Mouse (Mus musculus) erythroblast, embryonic 14.5 days (primary cell): ENCODE results near the gene Atn1. TPM values are rescaled to one million over a fixed set of nuclear protein-coding genes. Genes with fewer than 3 reads are reported as not detected.

Experiments
- H3K27me3 ChIP-seq: 2 replicates; pipeline ENCODE4 v1.6.1; 2012; ENCODE audit warnings: inconsistent platforms; ENCODE audit not compliant: control insufficient read depth
- H3K36me3 ChIP-seq: 2 replicates; pipeline ENCODE4 v1.6.1; 2012; ENCODE audit warnings: mild to moderate bottlenecking, inconsistent platforms; ENCODE audit not compliant: control insufficient read depth
- H3K4me1 ChIP-seq: 2 replicates; pipeline ENCODE4 v1.6.1; 2012; ENCODE audit warnings: inconsistent platforms; ENCODE audit not compliant: control insufficient read depth
- H3K4me3 ChIP-seq: replicated peaks from 2 replicates; pipeline ENCODE3; 2012; ENCODE audit warnings: moderate library complexity, mild to moderate bottlenecking, inconsistent platforms
- H3K9me3 ChIP-seq: 2 replicates; pipeline ENCODE4 v1.6.1; 2012; ENCODE audit warnings: low read length, inconsistent platforms, mixed read lengths; ENCODE audit not compliant: control insufficient read depth
- GATA1 ChIP-seq: IDR thresholded peaks from 2 replicates; pipeline ENCODE4 v1.6.1; 2012; ENCODE audit warnings: low read length, inconsistent platforms, mixed read lengths
- TAL1 ChIP-seq: IDR thresholded peaks from 3 replicates; pipeline ENCODE4 v1.6.1; 2012; ENCODE audit warnings: low read length, inconsistent platforms, mixed read lengths
- polyA plus RNA-seq: library from polyadenylated mRNA; stranded (reverse); fragments of >175 nt; gene quantifications from 2 replicates; pipeline ENCODE4 v1.2.3, GENCODE M21; 2012

Gene Atn1
- polyA plus RNA-seq, 1 experiment = 0.14 TPM

DNA sequence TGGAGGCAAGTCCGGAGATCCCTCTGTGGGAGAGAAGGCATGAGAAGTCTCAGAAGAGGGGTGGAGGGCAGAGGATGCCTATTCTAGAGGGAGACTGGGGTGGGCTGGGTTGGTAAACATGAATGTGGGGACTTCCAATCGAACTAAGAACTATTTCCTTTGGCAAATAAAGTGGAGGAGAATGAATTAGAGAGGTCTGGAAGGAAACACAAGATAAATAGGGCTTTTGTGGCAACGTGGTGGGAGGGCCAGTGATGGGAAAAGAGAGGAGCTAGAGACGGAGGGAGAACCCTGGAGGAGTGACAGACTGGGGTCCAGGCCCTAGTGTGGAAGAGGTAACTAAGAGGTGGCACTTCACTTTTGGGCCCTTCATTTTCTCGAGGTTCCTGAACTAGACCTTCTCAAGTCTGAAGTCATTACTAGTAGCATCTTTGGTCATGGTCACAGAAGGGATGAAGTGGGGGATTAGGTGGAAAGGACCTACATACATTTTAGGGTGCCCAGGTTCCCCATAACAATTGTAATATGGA lies 1.1 kb upstream of the Atn1 start:
- Histone ChIP-seq H3K36me3 (no peaks in the 10 kb centered on the region), H3K9me3 (peaks cover 4% of the 10 kb centered on the region; the same call in 1 of the 2 replicates), H3K4me3 (no peak overlapping the region), H3K4me1 (peaks cover 8% of the 10 kb centered on the region), H3K27me3 (peaks cover 90% of the 10 kb centered on the region)
- TF ChIP-seq GATA1 (no peak), TAL1 (no peak)

DNA sequence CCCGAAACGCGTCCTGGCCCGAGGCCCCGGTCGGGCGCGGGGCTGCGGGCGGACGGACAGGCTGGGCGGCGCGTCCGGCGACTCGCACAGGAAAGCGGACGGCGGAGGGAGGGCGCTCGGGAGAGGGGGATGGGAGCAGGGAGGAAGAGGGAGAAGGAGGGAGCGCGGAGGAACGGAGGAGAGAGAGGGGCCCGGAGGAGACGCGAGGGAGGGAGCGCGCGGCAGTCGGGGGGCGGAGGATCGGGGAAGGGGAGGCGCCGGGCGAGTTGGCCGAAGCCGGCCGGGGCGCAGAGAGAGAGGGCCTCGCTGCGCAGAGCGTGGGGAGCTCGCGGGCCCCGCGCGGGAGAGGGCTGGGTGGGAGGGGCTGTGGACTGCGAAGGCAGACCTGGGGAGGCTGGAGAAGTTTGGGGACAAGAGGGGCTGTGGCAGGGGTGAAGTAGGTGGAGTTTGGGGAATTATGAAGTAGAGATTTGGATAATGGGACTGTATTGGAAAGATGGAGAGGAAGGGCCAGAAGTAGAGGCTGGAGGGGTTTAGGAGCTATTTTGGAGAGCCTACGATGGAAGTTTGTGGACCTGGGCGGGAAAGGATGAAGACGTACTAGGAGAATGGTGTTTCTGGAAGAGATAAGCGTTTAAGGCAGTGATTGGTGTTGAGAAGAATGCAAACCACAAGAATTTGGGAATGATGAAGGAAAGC lies 477 bp upstream of the Atn1 start:
- peaks cover 4% of the 10 kb centered on the region; the same call in 1 of the 2 replicates for H3K9me3 ChIP-seq
- peak overlapping the region; percentile 59 for H3K4me3 ChIP-seq
- H3K4me1 ChIP-seq = peaks cover 8% of the 10 kb centered on the region
- peaks cover 90% of the 10 kb centered on the region for H3K27me3 ChIP-seq
- no peaks in the 10 kb centered on the region for H3K36me3 ChIP-seq
- TF ChIP-seq GATA1 (no peak), TAL1 (no peak)

DNA sequence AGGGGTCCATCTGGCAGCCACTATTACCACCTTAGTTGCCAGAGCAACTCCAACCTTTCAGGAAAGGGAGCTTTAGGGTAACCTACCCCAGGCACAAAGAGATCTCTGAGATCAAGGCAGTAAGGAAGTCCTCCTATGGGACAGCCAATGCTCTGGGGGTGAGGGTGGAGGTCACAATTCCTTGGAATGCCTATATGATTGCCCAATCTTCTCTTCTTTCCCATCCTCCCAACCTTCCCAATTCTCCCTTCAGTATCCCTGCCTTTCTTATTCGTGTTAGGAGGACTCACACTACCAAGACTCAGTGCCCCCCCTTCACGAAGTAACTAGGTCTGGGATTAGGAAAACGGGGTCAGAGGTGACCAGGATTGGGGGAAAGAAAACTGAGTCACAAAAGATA lies 1.0 kb downstream of the Atn1 start:
- no peaks in the 10 kb centered on the region for H3K36me3 ChIP-seq
- H3K4me1 ChIP-seq = peaks cover 8% of the 10 kb centered on the region
- peak overlapping the region; percentile 59 for H3K4me3 ChIP-seq
- TF ChIP-seq TAL1 (no peak), GATA1 (no peak)
- H3K9me3 ChIP-seq = peaks cover 4% of the 10 kb centered on the region; the same call in 1 of the 2 replicates
- peaks cover 80% of the 10 kb centered on the region for H3K27me3 ChIP-seq

DNA sequence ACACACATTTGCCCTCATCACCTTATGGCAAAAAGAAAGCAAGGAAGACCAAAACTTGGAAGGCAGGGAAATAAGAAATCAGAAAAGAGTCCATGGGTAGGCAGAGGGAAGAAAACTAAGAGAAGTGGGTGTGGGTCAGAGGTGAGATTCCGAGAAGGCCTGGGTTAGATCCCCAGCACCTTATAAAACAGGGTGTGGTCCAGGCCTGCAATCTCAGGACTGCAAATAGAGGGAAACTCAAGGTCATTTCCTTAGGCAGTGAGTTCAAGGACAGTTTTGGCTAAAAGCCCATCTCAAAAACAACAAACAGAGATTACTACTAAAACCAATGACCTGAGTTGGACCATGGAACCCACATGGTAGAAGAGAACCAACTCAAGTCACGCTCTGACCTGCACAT lies 2.5 kb downstream of the Atn1 start:
- Histone ChIP-seq H3K4me1 (peaks cover 8% of the 10 kb centered on the region), H3K4me3 (no peak overlapping the region), H3K36me3 (no peaks in the 10 kb centered on the region; the same call in 1 of the 2 replicates), H3K9me3 (peaks cover 4% of the 10 kb centered on the region; the same call in 1 of the 2 replicates), H3K27me3 (peaks cover 66% of the 10 kb centered on the region)
- no peak for TF ChIP-seq GATA1
- TF ChIP-seq TAL1 = no peak

DNA sequence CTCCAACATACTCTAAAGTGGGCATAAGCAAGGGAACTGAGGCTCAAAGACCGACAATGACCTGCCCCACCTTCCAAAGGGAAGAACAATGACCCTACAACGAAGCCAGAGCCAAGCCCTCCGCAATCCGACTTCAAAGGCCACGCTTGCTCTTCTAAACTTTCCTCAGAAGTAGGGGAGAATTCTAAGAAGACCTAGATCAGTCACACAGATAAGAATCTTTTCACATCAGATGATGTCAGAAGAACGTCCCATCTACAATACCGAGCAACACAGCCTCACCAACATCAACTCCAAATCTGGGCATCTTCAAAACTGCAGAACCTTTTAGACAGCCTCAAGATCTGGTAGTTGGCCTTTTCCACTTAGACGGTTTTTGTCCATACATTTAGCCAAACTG lies 5.9 kb downstream of the Atn1 start:
- H3K4me1 ChIP-seq = peaks cover 18% of the 10 kb centered on the region
- H3K36me3 ChIP-seq = peaks cover 3% of the 10 kb centered on the region; the same call in 1 of the 2 replicates
- H3K9me3 ChIP-seq = no peaks in the 10 kb centered on the region
- TF ChIP-seq TAL1 = no peak
- no peak for TF ChIP-seq GATA1
- peaks cover 31% of the 10 kb centered on the region for H3K27me3 ChIP-seq
- H3K4me3 ChIP-seq = no peak overlapping the region

DNA sequence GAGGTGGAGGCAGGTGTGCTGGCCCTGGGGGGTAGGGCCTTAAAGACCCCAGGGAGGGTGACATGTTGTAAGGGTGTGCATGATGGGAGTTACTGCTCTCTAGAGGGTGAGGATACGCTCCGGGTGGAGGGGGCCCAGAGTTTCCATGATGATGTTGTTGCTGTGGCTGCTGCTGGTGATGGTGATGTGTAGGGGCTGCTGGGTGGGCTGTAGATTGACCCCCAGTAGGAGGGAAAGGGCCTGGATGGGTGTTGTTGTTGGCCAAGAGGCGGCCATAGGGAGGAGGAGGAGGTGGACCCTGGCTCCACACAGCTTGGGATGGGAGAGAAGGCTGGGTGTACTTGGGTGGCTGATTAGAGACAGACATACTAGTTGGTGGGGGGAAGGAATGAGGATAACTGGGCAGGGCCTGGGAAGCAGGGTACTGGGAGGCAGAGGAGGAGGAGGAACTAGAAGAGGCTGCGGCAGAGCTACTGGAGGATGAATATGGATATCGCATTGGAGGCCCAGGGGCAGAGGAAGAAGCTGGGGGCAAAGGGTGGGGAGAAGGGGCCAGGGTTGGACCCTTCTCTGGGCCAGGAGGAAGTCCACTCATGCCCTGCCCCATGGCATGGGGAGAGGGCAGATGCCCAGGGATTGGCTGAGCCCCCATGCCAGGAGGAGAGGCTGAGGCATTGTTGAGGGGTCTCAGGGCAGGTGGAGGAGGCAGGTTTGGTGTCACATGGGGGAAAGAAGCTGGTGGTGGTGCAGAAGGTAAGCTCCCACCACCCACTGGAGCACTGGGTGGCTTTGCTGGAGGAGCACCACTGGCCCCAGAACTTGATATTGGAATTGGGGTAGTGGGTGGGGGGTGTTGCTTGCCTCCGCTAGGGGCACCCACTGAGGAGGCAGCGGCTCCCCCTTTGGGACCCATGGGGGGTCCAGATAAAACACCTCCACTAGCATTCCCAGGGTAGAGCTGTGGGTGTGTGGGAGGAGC lies 9.4 kb downstream of the Atn1 start:
- no peaks in the 10 kb centered on the region for H3K9me3 ChIP-seq
- peaks cover 3% of the 10 kb centered on the region; the same call in 1 of the 2 replicates for H3K36me3 ChIP-seq
- no peaks in the 10 kb centered on the region; the same call in 1 of the 2 replicates for H3K27me3 ChIP-seq
- H3K4me1 ChIP-seq = peaks cover 34% of the 10 kb centered on the region
- TF ChIP-seq TAL1 = no peak
- no peak for TF ChIP-seq GATA1
- peak overlapping the region; percentile 80 for H3K4me3 ChIP-seq

DNA sequence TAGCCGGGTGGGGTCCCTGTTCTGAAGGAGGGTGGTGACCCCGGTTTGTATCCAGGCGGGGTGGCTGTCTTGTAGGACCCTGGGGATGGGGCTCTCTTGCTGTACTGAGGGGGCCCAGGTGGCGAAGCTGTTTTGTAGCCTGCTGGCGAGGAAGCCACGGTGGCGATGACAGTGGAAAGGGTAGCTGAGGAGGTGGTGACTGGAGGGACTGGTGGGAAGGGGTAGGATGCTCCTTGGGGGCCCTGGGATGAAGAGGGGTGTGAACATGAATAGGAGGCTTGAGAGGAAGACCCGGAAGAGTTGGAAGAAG lies 10.1 kb downstream of the Atn1 start:
- H3K27me3 ChIP-seq = no peaks in the 10 kb centered on the region; the same call in 1 of the 2 replicates
- no peaks in the 10 kb centered on the region for H3K9me3 ChIP-seq
- H3K4me1 ChIP-seq = peaks cover 40% of the 10 kb centered on the region
- TF ChIP-seq GATA1 = no peak
- no peak for TF ChIP-seq TAL1
- peaks cover 3% of the 10 kb centered on the region; the same call in 1 of the 2 replicates for H3K36me3 ChIP-seq
- H3K4me3 ChIP-seq = peak overlapping the region; percentile 80

DNA sequence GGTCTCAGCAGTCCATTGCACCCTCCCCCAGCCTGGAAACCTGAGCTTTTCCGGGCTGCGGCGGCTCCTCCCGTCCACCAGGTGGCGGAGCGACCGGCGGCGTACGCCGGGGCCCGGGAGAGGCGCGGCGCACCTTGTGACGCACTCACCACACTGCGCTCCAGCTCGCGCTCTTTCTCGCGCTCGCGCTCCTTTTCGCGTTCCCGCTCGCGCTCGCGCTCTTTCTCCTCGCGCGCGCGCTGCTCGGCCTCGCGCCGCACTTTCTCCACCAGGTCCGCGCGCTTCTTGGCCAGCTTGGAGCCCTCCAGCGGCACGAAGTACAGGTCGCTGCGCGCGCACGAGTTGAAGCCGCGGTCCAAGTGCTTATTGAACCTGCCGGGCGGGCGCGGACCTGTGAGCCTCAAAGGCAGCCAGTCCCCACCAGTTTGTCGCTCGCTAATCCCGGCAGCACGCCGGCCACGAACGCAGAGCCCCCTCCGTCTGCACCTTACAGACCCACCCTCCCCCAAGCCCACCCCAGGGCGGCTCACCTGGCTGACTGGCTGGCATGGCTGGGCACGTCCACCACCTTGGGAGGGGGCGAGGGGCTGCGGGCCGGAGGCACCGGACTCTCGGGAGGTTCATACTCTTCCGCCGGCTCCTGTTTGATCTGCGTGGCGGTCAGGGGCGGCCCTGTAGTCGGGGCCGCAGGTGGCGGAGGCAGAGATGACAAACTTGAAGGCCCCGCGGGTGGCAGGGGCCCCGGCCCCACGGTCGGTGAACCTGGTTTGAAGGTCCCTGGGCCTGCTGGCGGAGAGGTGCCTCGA lies 10.6 kb downstream of the Atn1 start:
- H3K27me3 ChIP-seq = no peaks in the 10 kb centered on the region; the same call in 1 of the 2 replicates
- no peak for TF ChIP-seq TAL1
- TF ChIP-seq GATA1 = no peak
- H3K9me3 ChIP-seq = no peaks in the 10 kb centered on the region
- peaks cover 3% of the 10 kb centered on the region; the same call in 1 of the 2 replicates for H3K36me3 ChIP-seq
- H3K4me3 ChIP-seq = peak overlapping the region; percentile 80
- H3K4me1 ChIP-seq = peaks cover 45% of the 10 kb centered on the region
